Mouse (Mus musculus) CD4-positive naive resting alpha-beta T cell, adult 57 days (primary cell): Measurements from ENCODE around the gene Cass4. TPM values are rescaled to one million over a fixed set of nuclear protein-coding genes. Genes with fewer than 3 reads are reported as not detected.

Source experiments
- total RNA-seq: library from RNA; stranded (reverse); gene quantifications from one replicate; pipeline ENCODE4 v1.2.4, GENCODE M21; 2023

Cass4 gene
- total RNA-seq, result 0.83 TPM

GRCm38 (mm10) chr2:172393391-172394051 is at the start of gene Cass4:
Gene Cass4 (plus strand): TSS chr2:172393794.

GRCm38 (mm10) chr2:172345258-172345738 is 48.3 kb upstream of the Cass4 start, which contains the start of gene Fam210b:
Gene Fam210b (plus strand): TSS chr2:172345565.

GRCm38 (mm10) chr2:172370411-172371223 is 23.0 kb upstream of the Cass4 start, which contains the start of the genes Aurka and Cstf1:
Gene Aurka (minus strand): TSS chr2:172370535.
Gene Cstf1 (plus strand): TSS chr2:172370681.

GRCm38 (mm10) chr2:172439843-172440639 is 46.4 kb downstream of the Cass4 start, which contains the start of gene Rtf2:
Gene Rtf2 (plus strand): TSS chr2:172440556.

GRCm38 (mm10) chr2:172458496-172458895 is 64.9 kb downstream of the Cass4 start, which contains the start of gene Gcnt7:
Gene Gcnt7 (minus strand): TSS chr2:172458596.

GRCm38 (mm10) chr2:172472318-172472717 is 78.7 kb downstream of the Cass4 start, which contains the start of gene Fam209:
Gene Fam209 (plus strand): TSS chr2:172472520.

Other genes with a start within 250 kb of the Cass4 start
- gene Mc3r, start 145.3 kb upstream of the Cass4 start, total RNA-seq, result not detected
- 9.4 TPM for gene Fam210b, start 48.2 kb upstream of the Cass4 start, total RNA-seq
- 9.6 TPM for gene Aurka, start 23.3 kb upstream of the Cass4 start, total RNA-seq
- 36.6 TPM for gene Cstf1, start 23.1 kb upstream of the Cass4 start, total RNA-seq
- 75.4 TPM for gene Rtf2, start 46.8 kb downstream of the Cass4 start, total RNA-seq
- gene Gcnt7, start 64.8 kb downstream of the Cass4 start, total RNA-seq, result not detected
- gene Fam209, start 78.7 kb downstream of the Cass4 start, total RNA-seq, result 6.7 TPM
- gene Tfap2c, start 155.8 kb downstream of the Cass4 start, total RNA-seq, result not detected